Comparison of ENCODE assay signal across 8 mouse cellular contexts in the genomic region with DNA sequence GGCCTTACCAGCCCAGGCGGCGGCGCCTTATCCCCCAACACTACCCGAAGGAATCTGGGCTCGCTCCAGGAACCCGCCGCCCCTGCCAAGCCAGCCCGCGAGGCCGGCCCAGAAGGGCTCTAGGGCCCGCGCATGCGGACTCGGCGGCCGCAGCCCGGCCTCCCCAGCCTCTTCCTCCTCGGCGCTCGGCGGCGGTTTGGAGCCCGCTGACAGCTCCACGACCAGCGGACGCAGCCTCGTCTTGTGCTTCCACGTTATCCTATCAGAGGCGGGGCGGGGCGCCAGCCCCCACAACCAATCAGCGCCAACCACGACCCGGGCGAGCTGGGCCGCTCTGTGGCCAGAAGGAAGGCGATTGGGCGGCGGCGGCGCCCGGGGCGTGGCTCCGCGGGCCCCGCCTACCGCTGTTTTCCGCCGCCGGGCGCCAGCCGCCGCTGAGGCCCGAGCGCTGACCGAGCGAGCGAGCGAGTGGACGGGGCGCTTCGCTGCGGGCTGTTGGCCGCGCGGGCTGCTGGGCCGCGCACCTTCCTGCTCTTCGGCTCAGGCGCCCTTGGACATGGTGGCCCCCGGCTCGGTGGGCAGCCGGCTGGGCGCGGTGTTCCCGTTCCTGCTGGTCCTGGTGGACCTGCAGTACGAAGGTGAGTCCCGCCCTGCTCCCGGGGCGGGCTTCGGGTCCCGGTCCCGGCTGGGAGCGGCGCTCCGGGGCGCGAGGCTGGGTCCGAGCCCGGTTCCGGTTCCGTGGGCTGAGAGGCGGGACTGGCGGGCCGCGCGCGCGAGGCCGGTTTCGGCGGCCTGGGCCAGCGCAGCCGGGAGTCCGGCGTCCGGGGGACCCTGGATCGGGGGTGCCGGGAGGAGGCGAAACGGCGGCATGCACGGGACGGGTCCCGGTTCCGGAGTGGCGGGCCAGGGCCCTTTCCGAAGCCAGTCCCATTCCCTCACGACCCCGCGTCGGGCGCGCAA. TPM values are rescaled to one million over a fixed set of nuclear protein-coding genes. Genes with fewer than 3 reads are reported as not detected.
DNase-seq lines count a peak whose midpoint lies in the region; ATAC-seq lines count a peak whose summit lies in the region.

A gene (plus strand): TSS at position 444 of the 960 bp plus-strand sequence.

- no peaks in the 10 kb centered on the region for H3K9me3 ChIP-seq in intestine, embryonic 14.5 days (ENCODE audit: control insufficient read depth, low read length)

- WGBS in intestine, embryonic 14.5 days, result under 1% methylated on average over 106 of the region's 124 CpGs

- H3K4me3 ChIP-seq in intestine, embryonic 14.5 days (ENCODE audit: low read depth, low read length), result peak within 1 kb of the TSS; percentile 96

- ATAC-seq in intestine, embryonic 14.5 days (replicated peaks; ENCODE audit: low FRiP score, low TSS enrichment, low read depth), result peak; percentile 100

- H3K4me2 ChIP-seq in intestine, embryonic 14.5 days (ENCODE audit: low read length), result peak within 1 kb of the TSS; percentile 61

- DNase-seq in adrenal gland, adult 18-20 months (ENCODE audit: low spot score in 2 of 2), result peak; percentile 98
- peak; percentile 99 for DNase-seq in embryo, embryonic 11 days
- DNase-seq in gastrocnemius, postnatal 25 days, result peak; percentile 100
- peak; percentile 96 for DNase-seq in intestine, embryonic 14.5 days (ENCODE audit: low spot score)
- DNase-seq in left cerebral cortex, postnatal 14 days (ENCODE audit: low spot score in 2 of 2), result peak; percentile 100
- DNase-seq in mesoderm, embryonic 11.5 days (ENCODE audit: low read depth, low spot score), result peak; percentile 98
- peak; percentile 99 to 100 for DNase-seq in right cerebral cortex, postnatal 36 days (ENCODE audit: low spot score in 2 of 2)
- DNase-seq in yolk sac, embryonic 10.5 days (ENCODE audit: low spot score), result peak; percentile 99

- H3K36me3 ChIP-seq in intestine, embryonic 14.5 days (ENCODE audit: control insufficient read depth, insufficient read depth, low read length), result no peaks in the 10 kb centered on the region

- peak within 1 kb of the TSS; percentile 91 for H3K27ac ChIP-seq in intestine, embryonic 14.5 days (ENCODE audit: low read depth)

- H3K27me3 ChIP-seq in intestine, embryonic 14.5 days (replicated peaks; ENCODE audit: control insufficient read depth, insufficient read depth, low read length), result no peaks in the 10 kb centered on the region

- peaks cover 22% of the 10 kb centered on the region for H3K4me1 ChIP-seq in intestine, embryonic 14.5 days (replicated peaks; ENCODE audit: control insufficient read depth, insufficient read depth, low read length)

- H3K9ac ChIP-seq in intestine, embryonic 14.5 days (ENCODE audit: low read length), result peak within 1 kb of the TSS; percentile 99

- intact Hi-C loops in left cerebral cortex, postnatal 14 days (cut with DNase I), result no loop called here

RNA-seq across cellular contexts. Expression of the gene that starts here (rescaled TPM):
- 10 to 100 TPM; 62.9 to 67.4 TPM for total RNA-seq in adrenal gland, adult 18-20 months (2021)
- total RNA-seq in gastrocnemius, postnatal 25 days (2021), result 10 to 100 TPM; 18.9 to 20.8 TPM
- 34.4 and 40.9 TPM in 2 replicates for polyA plus RNA-seq in intestine, embryonic 14.5 days (2014; fragmentation: Nextera tagmentation; extraction: Ambion mirVana)
- total RNA-seq in left cerebral cortex, postnatal 14 days (2021), result 10 to 100 TPM; 31.9 to 35.4 TPM

Comparison
In these comparisons a context has a peak if more than half of its experiments do, and no peak if none do; other contexts are left out.
1. Peak in every context shown above with its lines: DNase-seq, ATAC-seq, H3K4me3 ChIP-seq and H3K27ac ChIP-seq.